Mouse (Mus musculus): Measurements from ENCODE around the gene Clec2g. TPM values are rescaled to one million over a fixed set of nuclear protein-coding genes. Genes with fewer than 3 reads are reported as not detected.
A peak's percentile ranks its signal among the peaks of the same experiment; 100 is the strongest.

The Clec2g gene
- total and polyA plus RNA-seq, 3 experiments, result 82.0 to 169 (median 91.7) TPM

- dilution Hi-C loops (cut with MboI; ENCODE audit: extremely low pct_ligation_motif_present, extremely low pct_unique_long_range_greater_than_20kb, low sequenced_read_pairs), result no loop called here
Measured at GRCm38 (mm10) chr6:128996054-128996767, 62.0 kb downstream of the Clec2g start.

GRCm38 (mm10) chr6:128996768-128997442 lies 62.7 kb downstream of the Clec2g start:
- Histone ChIP-seq H3K4me2 (ENCODE audit: insufficient read depth, low read depth, poor library complexity, severe bottlenecking) (peak overlapping the region; percentile 65), H3K27me3 (replicated peaks) (no peaks in the 10 kb centered on the region), H3K27ac (ENCODE audit: insufficient read depth, low read depth) (peak overlapping the region; percentile 47; the same call in 1 of the 2 replicates), H3K36me3 (replicated peaks in 1 of 2; ENCODE audit: control insufficient read depth in 1 of 2, insufficient read depth in 1 of 2, low read length in 1 of 2) (no peaks in the 10 kb centered on the region), H3K79me2 (replicated peaks; ENCODE audit: control insufficient read depth, extremely low read depth, insufficient read depth, poor library complexity, severe bottlenecking) (peaks cover 46% of the 10 kb centered on the region), H3K4me3 (replicated peaks in 1 of 3; ENCODE audit: low read depth in 2 of 3, low read length in 2 of 3, poor library complexity in 1 of 3) (peak overlapping the region in 2 of 3 experiments; percentile 40 to 42), H3K9me3 (replicated peaks; ENCODE audit: low read length) (no peaks in the 10 kb centered on the region), H3K9ac (ENCODE audit: insufficient read depth, low read depth) (peak overlapping the region; percentile 62), H3K4me1 (ENCODE audit: control insufficient read depth in 1 of 2, insufficient read depth in 2 of 2) (peaks cover 19 to 29% of the 10 kb centered on the region in 2 experiments)
- dilution Hi-C loops (cut with MboI; ENCODE audit: extremely low pct_ligation_motif_present, extremely low pct_unique_long_range_greater_than_20kb, low sequenced_read_pairs) (no loop called here), in situ Hi-C loops (cut with MboI; ENCODE audit: low pct_ligation_motif_present, low pct_unique_long_range_greater_than_20kb, low sequenced_read_pairs) (no loop called here)
- no peak for DNase-seq (ENCODE audit: extremely low read depth)
- TF ChIP-seq ZNF384 (IDR thresholded peaks at IDR 0.05; ENCODE audit: low read depth, low read length) (no peak), MAFK (IDR thresholded peaks at IDR 0.05; ENCODE audit: insufficient replicate concordance, low read length) (peak; percentile 78; the same call in 1 of the 2 replicates), CHD2 (IDR thresholded peaks at IDR 0.05; ENCODE audit: low read length) (peak; percentile 78), NELFE (IDR thresholded peaks at IDR 0.05; ENCODE audit: low read depth, low read length) (no peak), BHLHE40 (IDR thresholded peaks at IDR 0.05; ENCODE audit: low read depth, low read length) (no peak), ZMIZ1 (IDR thresholded peaks at IDR 0.05; ENCODE audit: low read depth, low read length) (no peak), ZKSCAN1 (IDR thresholded peaks at IDR 0.05; ENCODE audit: borderline replicate concordance, low read depth, low read length) (no peak), JUND (conservative IDR thresholded peaks at IDR 0.05; ENCODE audit: low read depth, low read length) (no peak), CHD1 (IDR thresholded peaks at IDR 0.05; ENCODE audit: low read depth, low read length) (no peak), CTCF (conservative IDR thresholded peaks at IDR 0.05 in 1 of 2, IDR thresholded peaks at IDR 0.05 in 1 of 2; ENCODE audit: low read depth in 2 of 2, low read length in 2 of 2) (no peak), USF2 (conservative IDR thresholded peaks at IDR 0.05; ENCODE audit: low read depth, low read length) (no peak), GABPA (IDR thresholded peaks at IDR 0.05; ENCODE audit: insufficient replicate concordance, low read depth, low read length) (no peak), POLR2AphosphoS2 (IDR thresholded peaks at IDR 0.05; ENCODE audit: low read depth, low read length) (no peak), IRF4 (IDR thresholded peaks at IDR 0.05; ENCODE audit: low read depth, low read length) (no peak), MAX (IDR thresholded peaks at IDR 0.05; ENCODE audit: low read length) (peak; percentile 86), MYC (IDR thresholded peaks at IDR 0.05; ENCODE audit: low read depth, low read length) (peak; percentile 91), TBP (conservative IDR thresholded peaks at IDR 0.05; ENCODE audit: low read depth, low read length) (no peak), USF1 (IDR thresholded peaks at IDR 0.05; ENCODE audit: low read depth, low read length) (no peak), ZC3H11A (IDR thresholded peaks at IDR 0.05; ENCODE audit: low read depth, low read length) (no peak), KAT2A (IDR thresholded peaks at IDR 0.05; ENCODE audit: insufficient replicate concordance, low read length) (no peak), RAD21 (IDR thresholded peaks at IDR 0.05; ENCODE audit: low read depth, low read length) (no peak), EP300 (IDR thresholded peaks at IDR 0.05; ENCODE audit: low read length) (no peak), UBTF (IDR thresholded peaks at IDR 0.05; ENCODE audit: low read depth, low read length) (no peak), NRF1 (IDR thresholded peaks at IDR 0.05; ENCODE audit: low read depth, low read length) (no peak), RCOR1 (conservative IDR thresholded peaks at IDR 0.05; ENCODE audit: low read depth, low read length) (no peak), POLR2A (IDR thresholded peaks at IDR 0.05; ENCODE audit: low read depth, low read length) (peak; percentile 39; the same call in 1 of the 2 replicates), JUN (IDR thresholded peaks at IDR 0.05; ENCODE audit: insufficient read depth, low read depth, low read length) (no peak), TCF12 (IDR thresholded peaks at IDR 0.05; ENCODE audit: low read depth, low read length) (no peak), MXI1 (IDR thresholded peaks at IDR 0.05; ENCODE audit: low read depth, low read length) (peak; percentile 98), MEF2A (IDR thresholded peaks at IDR 0.05; ENCODE audit: borderline replicate concordance, low read depth, low read length) (no peak), PAX5 (IDR thresholded peaks at IDR 0.05; ENCODE audit: low read length) (no peak)

More at GRCm38 (mm10) chr6:128996054-128996767, 62.0 kb downstream of the Clec2g start:
- H3K27me3 ChIP-seq (replicated peaks), result no peaks in the 10 kb centered on the region
- H3K4me1 ChIP-seq (ENCODE audit: control insufficient read depth in 1 of 2, insufficient read depth in 2 of 2), result peaks cover 19 to 29% of the 10 kb centered on the region in 2 experiments
- peak overlapping the region in 2 of 3 experiments; percentile 40 to 42 for H3K4me3 ChIP-seq (replicated peaks in 1 of 3; ENCODE audit: low read depth in 2 of 3, low read length in 2 of 3, poor library complexity in 1 of 3)
- TF ChIP-seq USF2 (conservative IDR thresholded peaks at IDR 0.05; ENCODE audit: low read depth, low read length) (no peak), BHLHE40 (IDR thresholded peaks at IDR 0.05; ENCODE audit: low read depth, low read length) (peak; percentile 68)
- DNase-seq (ENCODE audit: extremely low read depth), result no peak
- H3K79me2 ChIP-seq (replicated peaks; ENCODE audit: control insufficient read depth, extremely low read depth, insufficient read depth, poor library complexity, severe bottlenecking), result peaks cover 46% of the 10 kb centered on the region
- H3K36me3 ChIP-seq (replicated peaks in 1 of 2; ENCODE audit: control insufficient read depth in 1 of 2, insufficient read depth in 1 of 2, low read length in 1 of 2), result no peaks in the 10 kb centered on the region
- in situ Hi-C loops (cut with MboI; ENCODE audit: low pct_ligation_motif_present, low pct_unique_long_range_greater_than_20kb, low sequenced_read_pairs), result no loop called here
- H3K27ac ChIP-seq (ENCODE audit: insufficient read depth, low read depth), result peak overlapping the region; percentile 47
- peak overlapping the region; percentile 62 for H3K9ac ChIP-seq (ENCODE audit: insufficient read depth, low read depth)
- H3K4me2 ChIP-seq (ENCODE audit: insufficient read depth, low read depth, poor library complexity, severe bottlenecking), result peak overlapping the region; percentile 65
- no peaks in the 10 kb centered on the region for H3K9me3 ChIP-seq (replicated peaks; ENCODE audit: low read length)

Measured in CH12.LX (cell line).